Mouse (Mus musculus) midbrain, postnatal 0 days (tissue): ENCODE measurements around the gene 4930415O20Rik. TPM values are rescaled to one million over a fixed set of nuclear protein-coding genes. Genes with fewer than 3 reads are reported as not detected.

Source experiments
- ATAC-seq: fragments of 200-750 bp; cut with Nextera tagmentation; 2 replicates; pipeline ENCODE4 v1.8.0; 2017; ENCODE audit warnings: moderate number of reproducible peaks, mild to moderate bottlenecking, moderate TSS enrichment, moderate library complexity; ENCODE audit not compliant: low FRiP score
- DNase-seq: peaks from one replicate; pipeline ENCODE4 v3.0.0-alpha.2; 2015; ENCODE audit warnings: low spot score
- H3K27ac ChIP-seq: fragments of 300-500 bp; sonication (generic); 2 replicates; pipeline ENCODE4 v1.5.1; 2014; ENCODE audit warnings: low read depth, mild to moderate bottlenecking, low read length, mixed read lengths
- H3K27me3 ChIP-seq: fragments of 300-500 bp; sonication (generic); 2 replicates; pipeline ENCODE4 v1.6.1; 2014; ENCODE audit warnings: low read length, control low read depth, mixed read lengths; ENCODE audit not compliant: insufficient read depth
- H3K36me3 ChIP-seq: fragments of 300-500 bp; sonication (generic); 2 replicates; pipeline ENCODE4 v1.6.1; 2014; ENCODE audit warnings: low read length, control low read depth, mixed read lengths; ENCODE audit not compliant: insufficient read depth
- H3K4me1 ChIP-seq: fragments of 300-500 bp; sonication (generic); 2 replicates; pipeline ENCODE4 v1.6.1; 2014; ENCODE audit warnings: mild to moderate bottlenecking, control low read depth, antibody characterized with exemption, low read length, mixed read lengths; ENCODE audit not compliant: insufficient read depth
- H3K4me2 ChIP-seq: fragments of 300-500 bp; sonication (generic); 2 replicates; pipeline ENCODE4 v1.6.1; 2014; ENCODE audit warnings: low read depth, mild to moderate bottlenecking, low read length, mixed read lengths; ENCODE audit not compliant: poor library complexity, severe bottlenecking
- H3K4me3 ChIP-seq: fragments of 300-500 bp; sonication (generic); 2 replicates; pipeline ENCODE4 v1.5.1; 2014; ENCODE audit warnings: low read depth, mild to moderate bottlenecking, low read length, moderate library complexity
- H3K9ac ChIP-seq: fragments of 300-500 bp; sonication (generic); replicated peaks from 2 replicates; pipeline ENCODE4 v1.6.1; 2014; ENCODE audit warnings: mild to moderate bottlenecking, low read length, moderate library complexity, mixed read lengths; ENCODE audit not compliant: poor library complexity, severe bottlenecking
- H3K9me3 ChIP-seq: fragments of 300-500 bp; sonication (generic); 2 replicates; pipeline ENCODE4 v1.6.1; 2016; ENCODE audit warnings: low read length, control low read depth
- CTCF ChIP-seq: IDR thresholded peaks from 2 replicates; pipeline ENCODE4 v1.5.1; 2016; ENCODE audit warnings: antibody characterized with exemption, mild to moderate bottlenecking
- WGBS: fragments of 180-500 bp; shearing (Covaris S2); extraction: QIAGEN DNeasy Blood & Tissue Kit; methylation state at CpG from one replicate; pipeline ENCODE4 v1.1.7; 2014; 5-methylcytosine and 5-hydroxymethylcytosine counted together
- polyA plus RNA-seq: library from polyadenylated mRNA; unstranded; fragments of >200 nt; fragmentation: Nextera tagmentation; extraction: Ambion mirVana; gene quantifications from 2 replicates; pipeline ENCODE4 v1.2.1, GENCODE M21; 2015
- total RNA-seq: library from RNA; depleted of rRNA; stranded (reverse); fragments of >200 nt; gene quantifications from 2 replicates; pipeline ENCODE4 v1.2.3, GENCODE M21; 2014

4930415O20Rik gene
- total and polyA plus RNA-seq, 2 experiments from 2014 or later = 0.31 to 0.82 TPM

GRCm38 (mm10) chr15:98569216-98569615 lies 1.6 kb upstream of the 4930415O20Rik start:
- Histone ChIP-seq H3K9ac (0 out of 2 replicates have a peak overlapping the region, but pooled peaks have one; percentile 84), H3K4me2 (peak overlapping the region; percentile 74; the same call in 1 of the 2 replicates), H3K4me3 (peak overlapping the region; percentile 91; the same call in 1 of the 2 replicates), H3K4me1 (peaks cover 17% of the 10 kb centered on the region), H3K27me3 (no peaks in the 10 kb centered on the region), H3K27ac (no peak overlapping the region), H3K9me3 (no peaks in the 10 kb centered on the region), H3K36me3 (no peaks in the 10 kb centered on the region)
- ATAC-seq (no peak), DNase-seq (no peak)
- no peak for TF ChIP-seq CTCF
- 74% methylated on average over 7 of the region's 7 CpGs for WGBS

- WGBS = 89% methylated on average over 4 of the region's 4 CpGs
- Histone ChIP-seq H3K27me3 (no peaks in the 10 kb centered on the region), H3K4me2 (no peak overlapping the region), H3K36me3 (no peaks in the 10 kb centered on the region), H3K4me3 (no peak overlapping the region), H3K27ac (no peak overlapping the region), H3K4me1 (peaks cover 17% of the 10 kb centered on the region), H3K9me3 (no peaks in the 10 kb centered on the region), H3K9ac (no peak overlapping the region)
- no peak for TF ChIP-seq CTCF
- DNase-seq (no peak), ATAC-seq (no peak)
Measured at GRCm38 (mm10) chr15:98569795-98570365, 924 bp upstream of the 4930415O20Rik start.

DNA sequence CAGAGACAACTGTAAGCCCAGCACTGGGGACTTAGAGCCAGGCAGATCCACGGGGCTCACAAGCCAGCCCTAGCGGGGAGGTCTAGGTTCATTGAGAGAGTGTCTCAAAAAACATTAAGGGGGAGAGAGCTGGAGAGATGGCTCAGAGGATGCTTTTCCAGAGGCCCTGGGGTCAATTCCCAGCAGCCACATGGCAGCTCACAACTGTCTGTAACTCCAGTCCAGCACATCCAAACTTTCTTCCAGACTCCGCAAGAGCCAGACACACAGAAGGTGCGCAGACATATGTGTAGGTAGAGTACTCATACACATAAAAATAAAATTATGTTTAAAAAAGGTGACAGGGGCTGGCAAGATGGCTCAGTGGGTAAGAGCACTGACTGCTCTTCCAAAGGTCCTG lies 2.5 kb downstream of the 4930415O20Rik start:
- Histone ChIP-seq H3K4me2 (no peak overlapping the region), H3K4me1 (peaks cover 5% of the 10 kb centered on the region; the same call in 1 of the 2 replicates), H3K9ac (no peak overlapping the region), H3K36me3 (no peaks in the 10 kb centered on the region), H3K4me3 (no peak overlapping the region), H3K27ac (no peak overlapping the region), H3K27me3 (no peaks in the 10 kb centered on the region), H3K9me3 (no peaks in the 10 kb centered on the region)
- DNase-seq = no peak
- no peak for ATAC-seq
- WGBS = 73% methylated on average over 4 of the region's 4 CpGs
- TF ChIP-seq CTCF = no peak

DNA sequence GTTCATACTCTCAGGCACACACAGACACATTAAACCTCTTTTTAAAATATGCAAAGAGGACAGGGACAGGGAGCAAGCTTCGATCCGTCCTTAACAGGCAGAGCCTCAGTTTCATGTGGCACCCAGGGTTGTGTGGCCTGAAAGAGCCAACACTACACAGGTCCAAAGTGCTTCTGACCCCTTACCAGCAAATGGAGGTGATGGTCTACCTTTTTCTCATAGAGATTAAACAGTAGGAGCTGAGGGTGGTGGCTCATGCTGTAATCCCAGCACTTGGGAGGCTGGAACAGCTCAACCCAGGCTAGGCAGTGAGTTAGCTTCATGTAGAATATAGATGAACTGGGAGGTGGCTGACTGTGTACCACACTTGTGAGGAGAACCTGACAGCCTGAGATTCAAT lies 8.5 kb downstream of the 4930415O20Rik start:
- ATAC-seq (no peak), DNase-seq (no peak)
- H3K9ac ChIP-seq = no peak overlapping the region
- H3K4me2 ChIP-seq = no peak overlapping the region
- H3K27ac ChIP-seq = no peak overlapping the region
- H3K36me3 ChIP-seq = no peaks in the 10 kb centered on the region
- H3K27me3 ChIP-seq = no peaks in the 10 kb centered on the region
- H3K4me1 ChIP-seq = no peaks in the 10 kb centered on the region
- H3K4me3 ChIP-seq = no peak overlapping the region
- no peak for TF ChIP-seq CTCF
- H3K9me3 ChIP-seq = no peaks in the 10 kb centered on the region
- WGBS = 76% methylated on average over 2 of the region's 2 CpGs

DNA sequence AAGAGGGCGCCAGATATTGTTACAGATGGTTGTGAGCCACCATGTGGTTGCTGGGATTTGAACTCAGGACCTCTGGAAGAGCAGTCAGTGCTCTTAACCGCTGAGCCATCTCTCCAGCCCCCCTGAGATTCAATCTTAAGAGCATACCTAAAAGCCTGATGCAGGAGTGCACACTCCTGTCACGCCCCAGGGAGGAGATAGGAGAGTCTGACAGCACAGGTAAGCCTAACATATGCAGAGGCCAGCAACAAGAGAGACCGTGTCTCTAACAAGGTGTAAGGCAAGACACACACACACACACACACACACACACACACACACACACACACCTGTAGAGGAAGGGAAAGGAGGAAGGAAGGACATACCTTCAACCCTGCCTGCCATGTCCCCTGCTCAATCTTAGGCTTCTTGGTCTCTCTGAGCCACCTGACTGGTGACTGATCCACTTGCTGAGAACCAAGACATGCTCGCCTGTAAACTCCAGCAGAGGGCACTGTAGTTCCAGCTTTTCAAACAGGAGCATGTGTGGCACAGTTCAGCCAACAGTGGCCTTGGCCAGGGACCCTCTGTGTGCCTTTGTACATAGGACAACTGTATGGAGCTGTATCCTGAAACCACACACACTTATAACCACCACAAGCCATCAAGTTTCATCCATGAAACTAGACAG lies 9.1 kb downstream of the 4930415O20Rik start:
- Histone ChIP-seq H3K4me1 (no peaks in the 10 kb centered on the region), H3K4me3 (no peak overlapping the region), H3K9ac (no peak overlapping the region), H3K4me2 (no peak overlapping the region), H3K9me3 (no peaks in the 10 kb centered on the region), H3K27ac (no peak overlapping the region), H3K27me3 (no peaks in the 10 kb centered on the region), H3K36me3 (no peaks in the 10 kb centered on the region)
- ATAC-seq = peak; percentile 73; the same call in 1 of the 2 replicates
- WGBS = 51% methylated on average over 5 of the region's 5 CpGs
- DNase-seq = peak; percentile 89
- peak; percentile 94 for TF ChIP-seq CTCF

DNA sequence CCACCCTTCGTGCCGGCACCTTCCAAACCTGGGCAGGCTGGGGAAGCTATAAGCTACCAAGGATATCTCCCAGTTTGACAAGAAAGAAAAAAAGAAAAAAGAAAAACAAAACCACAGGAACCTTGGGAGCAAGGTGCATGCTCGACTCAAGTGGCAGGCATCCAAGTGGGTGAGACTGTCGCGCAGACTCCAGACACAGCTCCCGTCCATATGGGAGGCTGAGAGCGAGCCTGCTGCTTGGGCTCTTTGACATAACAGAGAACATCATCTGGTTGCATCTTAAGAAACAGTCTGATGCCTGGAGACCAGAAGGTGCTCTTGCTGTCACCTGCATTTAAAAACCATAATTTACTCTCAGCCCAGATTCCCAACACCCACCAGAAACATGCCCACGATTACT lies 11.6 kb downstream of the 4930415O20Rik start:
- ATAC-seq = no peak
- WGBS = 83% methylated on average over 8 of the region's 8 CpGs
- H3K9ac ChIP-seq = no peak overlapping the region
- no peaks in the 10 kb centered on the region for H3K9me3 ChIP-seq
- H3K27me3 ChIP-seq = no peaks in the 10 kb centered on the region
- no peaks in the 10 kb centered on the region for H3K4me1 ChIP-seq
- no peaks in the 10 kb centered on the region for H3K36me3 ChIP-seq
- H3K4me2 ChIP-seq = no peak overlapping the region
- no peak overlapping the region for H3K4me3 ChIP-seq
- no peak for DNase-seq
- no peak for TF ChIP-seq CTCF
- no peak overlapping the region for H3K27ac ChIP-seq
